Mouse (Mus musculus): Measurements from ENCODE around the gene Kcnk4. TPM values are rescaled to one million over a fixed set of nuclear protein-coding genes. Genes with fewer than 3 reads are reported as not detected.

Gene Kcnk4
- total and polyA plus RNA-seq, 3 experiments = 0.21 to 0.80 TPM; not detected in 1

DNA sequence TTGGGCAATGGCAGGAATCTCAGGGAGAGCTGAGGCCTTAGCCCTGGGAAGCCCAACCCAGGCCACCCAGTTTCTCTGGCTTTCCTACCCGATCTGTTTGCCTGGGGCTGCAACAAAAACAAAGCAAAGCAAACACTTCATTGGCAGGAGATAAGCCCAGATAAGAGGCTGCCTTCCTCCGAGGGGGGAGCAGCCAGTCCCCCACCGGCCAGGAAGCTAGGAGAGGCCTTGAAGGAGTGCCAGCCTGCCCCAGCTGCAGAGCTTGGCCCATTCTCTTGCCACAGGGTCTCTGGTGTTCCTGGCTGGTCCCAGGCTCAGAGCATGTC is 18.4 kb upstream of the Kcnk4 start:
- Histone ChIP-seq H3K9me3 (replicated peaks; ENCODE audit: low read length) (no peaks in the 10 kb centered on the region), H3K9ac (ENCODE audit: insufficient read depth, low read depth) (no peak overlapping the region), H3K4me2 (ENCODE audit: insufficient read depth, low read depth, poor library complexity, severe bottlenecking) (no peak overlapping the region), H3K79me2 (replicated peaks; ENCODE audit: control insufficient read depth, extremely low read depth, insufficient read depth, poor library complexity, severe bottlenecking) (no peaks in the 10 kb centered on the region), H3K4me1 (ENCODE audit: control insufficient read depth in 1 of 2, insufficient read depth in 2 of 2) (peaks cover 15 to 30% of the 10 kb centered on the region in 2 experiments), H3K27me3 (replicated peaks) (no peaks in the 10 kb centered on the region), H3K4me3 (replicated peaks in 1 of 3; ENCODE audit: low read depth in 2 of 3, low read length in 2 of 3, poor library complexity in 1 of 3) (no peak overlapping the region), H3K36me3 (replicated peaks in 1 of 2; ENCODE audit: control insufficient read depth in 1 of 2, insufficient read depth in 1 of 2, low read length in 1 of 2) (peaks cover 35 to 97% of the 10 kb centered on the region in 2 experiments), H3K27ac (ENCODE audit: insufficient read depth, low read depth) (no peak overlapping the region)
- in situ Hi-C loops (cut with MboI; ENCODE audit: low pct_ligation_motif_present, low pct_unique_long_range_greater_than_20kb, low sequenced_read_pairs) (no loop called here), dilution Hi-C loops (cut with MboI; ENCODE audit: extremely low pct_ligation_motif_present, extremely low pct_unique_long_range_greater_than_20kb, low sequenced_read_pairs) (no loop called here)
- TF ChIP-seq ZNF384 (IDR thresholded peaks at IDR 0.05; ENCODE audit: low read depth, low read length) = no peak
- no peak for DNase-seq (ENCODE audit: extremely low read depth)

DNA sequence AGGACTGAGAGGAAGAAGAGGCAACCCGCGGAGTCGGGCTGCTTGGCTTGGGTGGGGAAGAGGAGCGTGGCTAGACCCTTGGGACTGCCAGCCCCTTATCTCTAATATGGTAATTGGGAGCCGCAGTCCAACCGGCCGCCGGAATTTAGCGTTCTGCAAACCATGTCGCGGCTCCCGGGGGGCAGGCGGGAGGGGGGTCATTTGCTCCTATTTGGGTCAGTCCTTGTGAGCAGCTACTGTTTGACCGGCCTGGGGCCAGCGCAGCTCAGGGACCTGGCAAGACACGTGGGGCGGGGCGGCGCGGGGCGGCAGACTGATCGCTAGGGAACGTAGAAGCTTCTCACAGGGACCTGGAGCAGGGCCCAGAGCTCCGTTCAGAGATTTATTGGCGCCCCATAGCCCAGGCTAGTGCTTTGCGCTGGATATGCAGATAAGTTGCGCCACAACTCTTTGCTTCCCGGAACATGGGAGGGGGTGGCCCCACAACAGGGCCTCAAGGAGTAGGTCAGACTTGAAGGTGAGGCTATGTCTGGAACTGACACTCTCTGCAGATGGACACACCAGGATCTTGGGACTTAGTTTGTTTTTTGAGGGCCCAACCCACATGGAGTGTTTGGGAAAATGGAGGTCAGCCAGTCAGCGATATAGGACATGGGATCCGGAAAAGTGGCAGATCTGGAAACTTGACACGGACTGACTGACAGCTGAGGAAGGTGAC is 17.8 kb upstream of the Kcnk4 start:
- Histone ChIP-seq H3K4me1 (ENCODE audit: control insufficient read depth in 1 of 2, insufficient read depth in 2 of 2) (peaks cover 15 to 30% of the 10 kb centered on the region in 2 experiments), H3K9me3 (replicated peaks; ENCODE audit: low read length) (no peaks in the 10 kb centered on the region), H3K27ac (ENCODE audit: insufficient read depth, low read depth) (no peak overlapping the region), H3K4me3 (replicated peaks in 1 of 3; ENCODE audit: low read depth in 2 of 3, low read length in 2 of 3, poor library complexity in 1 of 3) (no peak overlapping the region), H3K27me3 (replicated peaks) (no peaks in the 10 kb centered on the region), H3K9ac (ENCODE audit: insufficient read depth, low read depth) (no peak overlapping the region), H3K36me3 (replicated peaks in 1 of 2; ENCODE audit: control insufficient read depth in 1 of 2, insufficient read depth in 1 of 2, low read length in 1 of 2) (peaks cover 30 to 93% of the 10 kb centered on the region in 2 experiments), H3K4me2 (ENCODE audit: insufficient read depth, low read depth, poor library complexity, severe bottlenecking) (no peak overlapping the region), H3K79me2 (replicated peaks; ENCODE audit: control insufficient read depth, extremely low read depth, insufficient read depth, poor library complexity, severe bottlenecking) (no peaks in the 10 kb centered on the region)
- no peak for DNase-seq (ENCODE audit: extremely low read depth)
- dilution Hi-C loops (cut with MboI; ENCODE audit: extremely low pct_ligation_motif_present, extremely low pct_unique_long_range_greater_than_20kb, low sequenced_read_pairs) = no loop called here
- TF ChIP-seq MAZ (IDR thresholded peaks at IDR 0.05; ENCODE audit: low read depth, low read length) = no peak
- no peak for TF ChIP-seq CTCF (conservative IDR thresholded peaks at IDR 0.05 in 1 of 2, IDR thresholded peaks at IDR 0.05 in 1 of 2; ENCODE audit: low read depth in 2 of 2, low read length in 2 of 2)
- TF ChIP-seq NRF1 (IDR thresholded peaks at IDR 0.05; ENCODE audit: low read depth, low read length) = no peak
- no peak for TF ChIP-seq POLR2A (IDR thresholded peaks at IDR 0.05; ENCODE audit: low read depth, low read length)
- TF ChIP-seq IRF4 (IDR thresholded peaks at IDR 0.05; ENCODE audit: low read depth, low read length) = no peak
- no peak for TF ChIP-seq ZKSCAN1 (IDR thresholded peaks at IDR 0.05; ENCODE audit: borderline replicate concordance, low read depth, low read length)
- TF ChIP-seq MXI1 (IDR thresholded peaks at IDR 0.05; ENCODE audit: low read depth, low read length) = no peak
- TF ChIP-seq CHD2 (IDR thresholded peaks at IDR 0.05; ENCODE audit: low read length) = no peak
- no peak for TF ChIP-seq ZC3H11A (IDR thresholded peaks at IDR 0.05; ENCODE audit: low read depth, low read length)
- no peak for TF ChIP-seq TBP (conservative IDR thresholded peaks at IDR 0.05; ENCODE audit: low read depth, low read length)
- TF ChIP-seq MYC (IDR thresholded peaks at IDR 0.05; ENCODE audit: low read depth, low read length) = no peak
- TF ChIP-seq MEF2A (IDR thresholded peaks at IDR 0.05; ENCODE audit: borderline replicate concordance, low read depth, low read length) = no peak
- TF ChIP-seq CHD1 (IDR thresholded peaks at IDR 0.05; ENCODE audit: low read depth, low read length) = no peak
- in situ Hi-C loops (cut with MboI; ENCODE audit: low pct_ligation_motif_present, low pct_unique_long_range_greater_than_20kb, low sequenced_read_pairs) = no loop called here

Measured in CH12.LX (cell line).